Mouse (Mus musculus): ENCODE data around the gene Mrgpra6. TPM values are rescaled to one million over a fixed set of nuclear protein-coding genes. Genes with fewer than 3 reads are reported as not detected.

Mrgpra6 gene
- not detected in 2 replicates for total RNA-seq (2023)

GRCm38 (mm10) chr7:47204830-47205229, at the start of gene Mrgpra6:
TSS of gene Mrgpra6 (minus strand) at chr7:47204920.

GRCm38 (mm10) chr7:47252770-47253169, 48.0 kb upstream of the Mrgpra6 start, which contains the start of gene Mrgpra9:
TSS of gene Mrgpra9 (minus strand) at chr7:47252848.

Other genes with a start within 250 kb of the Mrgpra6 start
- 9.9 and 11.1 TPM in 2 replicates for gene Uevld, start 246.4 kb downstream of the Mrgpra6 start, total RNA-seq (2023)
- gene Gm9999, start 221.3 kb downstream of the Mrgpra6 start, total RNA-seq (2023): not detected in 2 replicates
- gene Spty2d1, start 196.5 kb downstream of the Mrgpra6 start, total RNA-seq (2023): 81.9 and 83.8 TPM in 2 replicates
- gene Tmem86a, start 154.3 kb downstream of the Mrgpra6 start, total RNA-seq (2023): 4.5 and 7.0 TPM in 2 replicates
- gene Ptpn5, start 71.2 kb downstream of the Mrgpra6 start, total RNA-seq (2023): not detected in 2 replicates
- gene Mrgpra9, start 47.9 kb upstream of the Mrgpra6 start, total RNA-seq (2023): not detected in 2 replicates
- not detected in 2 replicates for gene Mrgpra1, start 149.3 kb upstream of the Mrgpra6 start, total RNA-seq (2023)
- gene Mrgpra2a, start 247.2 kb upstream of the Mrgpra6 start, total RNA-seq (2023): 80.1 and 106 TPM in 2 replicates

Data from neutrophil, adult 65 days (primary cell).